Mouse (Mus musculus): ENCODE measurements around the gene Tmem238. TPM values are rescaled to one million over a fixed set of nuclear protein-coding genes. Genes with fewer than 3 reads are reported as not detected.

The Tmem238 gene
- total and polyA plus RNA-seq, 3 experiments: 4.3 to 5.4 (median 5.3) TPM

- Histone ChIP-seq H3K27me3 (ENCODE audit: control insufficient read depth, insufficient read depth, low read length) (no peaks in the 10 kb centered on the region), H3K4me3 (no peak overlapping the region), H3K36me3 (ENCODE audit: control insufficient read depth, insufficient read depth, low read length) (no peaks in the 10 kb centered on the region), H3K27ac (no peak overlapping the region), H3K79me2 (replicated peaks; ENCODE audit: control insufficient read depth, insufficient read depth, low read length) (no peaks in the 10 kb centered on the region), H3K4me1 (ENCODE audit: control insufficient read depth, insufficient read depth, low read length) (no peaks in the 10 kb centered on the region), H3K9ac (ENCODE audit: low read depth, low read length) (no peak overlapping the region)
- TF ChIP-seq EP300 (IDR thresholded peaks at IDR 0.05; ENCODE audit: insufficient read depth, low read depth, low read length): no peak
- no peak for TF ChIP-seq POLR2A (IDR thresholded peaks at IDR 0.05; ENCODE audit: insufficient read depth, low read depth, low read length)
- TF ChIP-seq CTCF (IDR thresholded peaks at IDR 0.05): no peak
- WGBS: 67% methylated on average over 9 of the region's 9 CpGs
- DNase-seq: no peak
- intact Hi-C loops (cut with DNase I): no loop called here
Observed at GRCm38 (mm10) chr7:4747156-4747899, 42.1 kb downstream of the Tmem238 start.

GRCm38 (mm10) chr7:4746326-4746980, 43.0 kb downstream of the Tmem238 start:
- intact Hi-C loops (cut with DNase I): no loop called here
- Histone ChIP-seq H3K79me2 (replicated peaks; ENCODE audit: control insufficient read depth, insufficient read depth, low read length) (no peaks in the 10 kb centered on the region), H3K4me3 (no peak overlapping the region), H3K27me3 (ENCODE audit: control insufficient read depth, insufficient read depth, low read length) (no peaks in the 10 kb centered on the region), H3K9ac (ENCODE audit: low read depth, low read length) (no peak overlapping the region), H3K4me1 (ENCODE audit: control insufficient read depth, insufficient read depth, low read length) (no peaks in the 10 kb centered on the region; the same call in 1 of the 2 replicates), H3K36me3 (ENCODE audit: control insufficient read depth, insufficient read depth, low read length) (no peaks in the 10 kb centered on the region), H3K27ac (no peak overlapping the region)
- TF ChIP-seq CTCF (IDR thresholded peaks at IDR 0.05): no peak
- TF ChIP-seq EP300 (IDR thresholded peaks at IDR 0.05; ENCODE audit: insufficient read depth, low read depth, low read length): no peak
- TF ChIP-seq POLR2A (IDR thresholded peaks at IDR 0.05; ENCODE audit: insufficient read depth, low read depth, low read length): no peak
- DNase-seq: no peak
- 91% methylated on average over 22 of the region's 22 CpGs for WGBS

GRCm38 (mm10) chr7:4744886-4745285, 44.6 kb downstream of the Tmem238 start:
- intact Hi-C loops (cut with DNase I): loop anchor here (5.0 kb wide), 1 partner anchor 317 kb away; the partner anchor contains the start of gene U2af2
- Histone ChIP-seq H3K4me3 (no peak overlapping the region), H3K4me1 (ENCODE audit: control insufficient read depth, insufficient read depth, low read length) (peaks cover 3% of the 10 kb centered on the region; the same call in 1 of the 2 replicates), H3K36me3 (ENCODE audit: control insufficient read depth, insufficient read depth, low read length) (no peaks in the 10 kb centered on the region), H3K79me2 (replicated peaks; ENCODE audit: control insufficient read depth, insufficient read depth, low read length) (no peaks in the 10 kb centered on the region), H3K27me3 (ENCODE audit: control insufficient read depth, insufficient read depth, low read length) (no peaks in the 10 kb centered on the region), H3K27ac (no peak overlapping the region), H3K9ac (ENCODE audit: low read depth, low read length) (no peak overlapping the region)
- no peak for DNase-seq
- 94% methylated on average over 6 of the region's 6 CpGs for WGBS
- TF ChIP-seq CTCF (IDR thresholded peaks at IDR 0.05): no peak
- TF ChIP-seq POLR2A (IDR thresholded peaks at IDR 0.05; ENCODE audit: insufficient read depth, low read depth, low read length): no peak
- TF ChIP-seq EP300 (IDR thresholded peaks at IDR 0.05; ENCODE audit: insufficient read depth, low read depth, low read length): no peak

GRCm38 (mm10) chr7:4743354-4743753, 46.1 kb downstream of the Tmem238 start:
- no peak overlapping the region for H3K27ac ChIP-seq
- no peaks in the 10 kb centered on the region for H3K79me2 ChIP-seq (replicated peaks; ENCODE audit: control insufficient read depth, insufficient read depth, low read length)
- no peak for DNase-seq
- H3K36me3 ChIP-seq (ENCODE audit: control insufficient read depth, insufficient read depth, low read length): no peaks in the 10 kb centered on the region
- no peak overlapping the region for H3K9ac ChIP-seq (ENCODE audit: low read depth, low read length)
- H3K4me1 ChIP-seq (ENCODE audit: control insufficient read depth, insufficient read depth, low read length): peaks cover 3% of the 10 kb centered on the region; the same call in 1 of the 2 replicates
- H3K27me3 ChIP-seq (ENCODE audit: control insufficient read depth, insufficient read depth, low read length): no peaks in the 10 kb centered on the region
- TF ChIP-seq EP300 (IDR thresholded peaks at IDR 0.05; ENCODE audit: insufficient read depth, low read depth, low read length): no peak
- no peak for TF ChIP-seq CTCF (IDR thresholded peaks at IDR 0.05)
- TF ChIP-seq POLR2A (IDR thresholded peaks at IDR 0.05; ENCODE audit: insufficient read depth, low read depth, low read length): no peak
- WGBS: 62% methylated on average over 2 of the region's 2 CpGs
- no peak overlapping the region for H3K4me3 ChIP-seq
- intact Hi-C loops (cut with DNase I): loop anchor here (5.0 kb wide), 1 partner anchor 319 kb away; the partner anchor contains the start of gene U2af2

- Histone ChIP-seq H3K27ac (no peak overlapping the region), H3K79me2 (replicated peaks; ENCODE audit: control insufficient read depth, insufficient read depth, low read length) (no peaks in the 10 kb centered on the region), H3K4me1 (ENCODE audit: control insufficient read depth, insufficient read depth, low read length) (peaks cover 3% of the 10 kb centered on the region; the same call in 1 of the 2 replicates), H3K4me3 (no peak overlapping the region), H3K27me3 (ENCODE audit: control insufficient read depth, insufficient read depth, low read length) (no peaks in the 10 kb centered on the region), H3K9ac (ENCODE audit: low read depth, low read length) (no peak overlapping the region), H3K36me3 (ENCODE audit: control insufficient read depth, insufficient read depth, low read length) (no peaks in the 10 kb centered on the region)
- WGBS: 93% methylated on average over 6 of the region's 6 CpGs
- no peak for DNase-seq
- intact Hi-C loops (cut with DNase I): loop anchor here (5.0 kb wide), 1 partner anchor 320 kb away; the partner anchor contains the start of gene U2af2
- TF ChIP-seq POLR2A (IDR thresholded peaks at IDR 0.05; ENCODE audit: insufficient read depth, low read depth, low read length) (no peak), EP300 (IDR thresholded peaks at IDR 0.05; ENCODE audit: insufficient read depth, low read depth, low read length) (no peak), CTCF (IDR thresholded peaks at IDR 0.05) (no peak)
Observed at GRCm38 (mm10) chr7:4742482-4742819, 47.0 kb downstream of the Tmem238 start.
